Mouse (Mus musculus): ENCODE measurements around the gene Mrpl27. TPM values are rescaled to one million over a fixed set of nuclear protein-coding genes. Genes with fewer than 3 reads are reported as not detected.
A peak's percentile ranks its signal among the peaks of the same experiment; 100 is the strongest.
"Not testable (repeated sequence)": the region's sequence is repeated elsewhere in the genome, so short reads cannot be mapped to it uniquely, and the experiment has no call there.

Mrpl27 gene
- total and polyA plus RNA-seq, 2 experiments = 74.6 to 112 TPM

DNA sequence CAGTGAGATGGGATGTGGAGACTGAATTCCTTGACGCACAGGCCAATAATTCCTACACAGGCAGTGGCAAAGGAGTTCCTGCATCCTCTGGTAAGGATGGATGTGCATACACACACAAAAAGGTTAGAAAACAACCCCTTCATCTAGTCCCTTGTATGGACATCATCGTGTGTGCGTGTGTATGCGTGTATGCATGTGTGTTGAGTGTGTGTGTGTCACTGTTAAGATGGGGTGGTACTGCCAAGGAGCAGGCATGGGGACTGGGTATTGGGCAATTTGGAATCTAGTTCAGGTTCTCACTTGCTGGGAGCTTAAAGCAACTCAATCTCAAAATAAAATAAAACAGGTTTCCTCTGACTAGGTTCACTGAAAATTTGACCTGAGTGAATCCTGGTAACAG is 7.1 kb upstream of the Mrpl27 start:
- Histone ChIP-seq H3K27me3 (ENCODE audit: control insufficient read depth, insufficient read depth, low read length) (no peaks in the 10 kb centered on the region), H3K36me3 (ENCODE audit: control insufficient read depth, insufficient read depth, low read length) (peaks cover 26% of the 10 kb centered on the region), H3K9ac (ENCODE audit: low read depth, low read length) (no peak overlapping the region), H3K4me3 (ENCODE audit: insufficient read depth, low read depth, low read length) (no peak overlapping the region), H3K4me1 (ENCODE audit: control insufficient read depth, insufficient read depth, low read length) (no peaks in the 10 kb centered on the region), H3K27ac (replicated peaks; ENCODE audit: insufficient read depth, low read depth, low read length) (no peak overlapping the region), H3K79me2 (ENCODE audit: control insufficient read depth, insufficient read depth, low read length) (no peaks in the 10 kb centered on the region)
- 99% methylated on average over 4 of the region's 4 CpGs for WGBS
- no peak for DNase-seq (ENCODE audit: extremely low read depth, low read depth, low spot score)
- TF ChIP-seq POLR2A (IDR thresholded peaks at IDR 0.05; ENCODE audit: extremely low read depth, insufficient read depth, low read length) (no peak), CTCF (IDR thresholded peaks at IDR 0.05; ENCODE audit: low read depth, low read length) (no peak)

GRCm38 (mm10) chr11:94651241-94651640 is 2.3 kb upstream of the Mrpl27 start:
- not testable (repeated sequence) for H3K36me3 ChIP-seq (ENCODE audit: control insufficient read depth, insufficient read depth, low read length); H3K9ac ChIP-seq (ENCODE audit: low read depth, low read length); H3K4me3 ChIP-seq (ENCODE audit: insufficient read depth, low read depth, low read length); H3K4me1 ChIP-seq (ENCODE audit: control insufficient read depth, insufficient read depth, low read length); H3K27ac ChIP-seq (replicated peaks; ENCODE audit: insufficient read depth, low read depth, low read length); H3K79me2 ChIP-seq (ENCODE audit: control insufficient read depth, insufficient read depth, low read length); H3K27me3 ChIP-seq (ENCODE audit: control insufficient read depth, insufficient read depth, low read length); DNase-seq (ENCODE audit: extremely low read depth, low read depth, low spot score)
- WGBS = 95% methylated on average over 5 of the region's 7 CpGs

DNA sequence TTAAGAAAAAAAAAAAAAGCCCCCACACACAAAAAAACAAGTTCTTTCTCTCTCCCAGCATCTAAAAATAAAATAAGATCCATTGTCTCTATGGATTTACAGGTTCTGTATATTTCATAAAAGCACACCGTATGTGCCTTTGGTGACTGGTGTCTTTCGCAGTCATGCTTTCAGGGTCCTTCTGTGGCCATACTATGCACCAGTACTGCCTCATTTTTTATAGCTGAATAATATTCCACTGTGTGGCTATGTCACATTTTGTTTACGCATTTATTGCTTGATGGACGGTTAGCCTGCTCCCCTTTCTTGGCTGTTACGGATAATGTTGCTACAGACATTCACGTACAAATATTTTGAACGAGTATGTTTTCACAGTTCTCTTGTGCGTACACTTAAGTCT is 594 bp upstream of the Mrpl27 start:
- no peak overlapping the region for H3K9ac ChIP-seq (ENCODE audit: low read depth, low read length)
- no peaks in the 10 kb centered on the region; the same call in 1 of the 2 replicates for H3K79me2 ChIP-seq (ENCODE audit: control insufficient read depth, insufficient read depth, low read length)
- peaks cover 2% of the 10 kb centered on the region; the same call in 1 of the 2 replicates for H3K4me1 ChIP-seq (ENCODE audit: control insufficient read depth, insufficient read depth, low read length)
- DNase-seq (ENCODE audit: extremely low read depth, low read depth, low spot score) = no peak
- no peak overlapping the region for H3K4me3 ChIP-seq (ENCODE audit: insufficient read depth, low read depth, low read length)
- WGBS = 40% methylated on average over 8 of the region's 8 CpGs
- peaks cover 2% of the 10 kb centered on the region; the same call in 1 of the 2 replicates for H3K36me3 ChIP-seq (ENCODE audit: control insufficient read depth, insufficient read depth, low read length)
- H3K27me3 ChIP-seq (ENCODE audit: control insufficient read depth, insufficient read depth, low read length) = no peaks in the 10 kb centered on the region
- no peak for TF ChIP-seq POLR2A (IDR thresholded peaks at IDR 0.05; ENCODE audit: extremely low read depth, insufficient read depth, low read length)
- TF ChIP-seq CTCF (IDR thresholded peaks at IDR 0.05; ENCODE audit: low read depth, low read length) = no peak
- H3K27ac ChIP-seq (replicated peaks; ENCODE audit: insufficient read depth, low read depth, low read length) = no peak overlapping the region

DNA sequence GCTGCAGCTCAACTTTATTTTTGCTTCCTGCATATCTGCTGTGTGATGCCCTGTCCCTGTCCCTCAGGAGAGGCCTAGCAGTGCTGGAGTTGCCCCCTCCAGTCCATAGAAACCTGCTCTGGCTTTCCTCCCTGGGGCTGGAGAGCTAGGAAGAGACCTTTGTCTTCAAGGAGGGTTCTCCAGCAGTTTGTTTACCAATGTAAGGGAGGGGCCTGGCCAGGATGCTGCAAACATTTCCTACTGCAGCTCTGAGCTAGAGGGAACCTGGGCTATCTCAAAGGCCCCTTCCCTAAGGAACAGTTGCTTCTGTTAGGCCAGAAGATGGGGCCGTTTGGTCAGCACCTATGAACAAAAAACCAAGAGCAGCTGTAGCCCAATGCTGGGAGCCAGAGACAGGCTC is 7.8 kb downstream of the Mrpl27 start:
- WGBS = 46% methylated on average over 1 of the region's 1 CpGs
- Histone ChIP-seq H3K4me1 (ENCODE audit: control insufficient read depth, insufficient read depth, low read length) (peaks cover 15% of the 10 kb centered on the region), H3K79me2 (ENCODE audit: control insufficient read depth, insufficient read depth, low read length) (no peaks in the 10 kb centered on the region), H3K27ac (replicated peaks; ENCODE audit: insufficient read depth, low read depth, low read length) (0 out of 2 replicates have a peak overlapping the region, but pooled peaks have one; percentile 1), H3K9ac (ENCODE audit: low read depth, low read length) (no peak overlapping the region), H3K4me3 (ENCODE audit: insufficient read depth, low read depth, low read length) (no peak overlapping the region), H3K36me3 (ENCODE audit: control insufficient read depth, insufficient read depth, low read length) (peaks cover 4% of the 10 kb centered on the region; the same call in 1 of the 2 replicates), H3K27me3 (ENCODE audit: control insufficient read depth, insufficient read depth, low read length) (no peaks in the 10 kb centered on the region)
- DNase-seq (ENCODE audit: extremely low read depth, low read depth, low spot score) = peak; percentile 71
- TF ChIP-seq CTCF (IDR thresholded peaks at IDR 0.05; ENCODE audit: low read depth, low read length) (no peak), POLR2A (IDR thresholded peaks at IDR 0.05; ENCODE audit: extremely low read depth, insufficient read depth, low read length) (no peak)

GRCm38 (mm10) chr11:94665281-94665680 is 11.7 kb downstream of the Mrpl27 start:
- Histone ChIP-seq H3K4me1 (ENCODE audit: control insufficient read depth, insufficient read depth, low read length) (peaks cover 15% of the 10 kb centered on the region), H3K27ac (replicated peaks; ENCODE audit: insufficient read depth, low read depth, low read length) (peak overlapping the region; percentile 41), H3K27me3 (ENCODE audit: control insufficient read depth, insufficient read depth, low read length) (no peaks in the 10 kb centered on the region), H3K79me2 (ENCODE audit: control insufficient read depth, insufficient read depth, low read length) (no peaks in the 10 kb centered on the region), H3K4me3 (ENCODE audit: insufficient read depth, low read depth, low read length) (no peak overlapping the region), H3K9ac (ENCODE audit: low read depth, low read length) (no peak overlapping the region), H3K36me3 (ENCODE audit: control insufficient read depth, insufficient read depth, low read length) (no peaks in the 10 kb centered on the region; the same call in 1 of the 2 replicates)
- WGBS = 28% methylated on average over 6 of the region's 6 CpGs
- DNase-seq (ENCODE audit: extremely low read depth, low read depth, low spot score) = peak; percentile 96
- TF ChIP-seq CTCF (IDR thresholded peaks at IDR 0.05; ENCODE audit: low read depth, low read length) (no peak), POLR2A (IDR thresholded peaks at IDR 0.05; ENCODE audit: extremely low read depth, insufficient read depth, low read length) (no peak)

- H3K9ac ChIP-seq (ENCODE audit: low read depth, low read length) = no peak overlapping the region
- peaks cover 7% of the 10 kb centered on the region for H3K4me1 ChIP-seq (ENCODE audit: control insufficient read depth, insufficient read depth, low read length)
- H3K27me3 ChIP-seq (ENCODE audit: control insufficient read depth, insufficient read depth, low read length) = no peaks in the 10 kb centered on the region
- no peaks in the 10 kb centered on the region for H3K36me3 ChIP-seq (ENCODE audit: control insufficient read depth, insufficient read depth, low read length)
- 90% methylated on average over 5 of the region's 5 CpGs for WGBS
- H3K27ac ChIP-seq (replicated peaks; ENCODE audit: insufficient read depth, low read depth, low read length) = no peak overlapping the region
- H3K4me3 ChIP-seq (ENCODE audit: insufficient read depth, low read depth, low read length) = no peak overlapping the region
- no peak for TF ChIP-seq POLR2A (IDR thresholded peaks at IDR 0.05; ENCODE audit: extremely low read depth, insufficient read depth, low read length)
- no peak for TF ChIP-seq CTCF (IDR thresholded peaks at IDR 0.05; ENCODE audit: low read depth, low read length)
- peaks cover 13% of the 10 kb centered on the region; the same call in 1 of the 2 replicates for H3K79me2 ChIP-seq (ENCODE audit: control insufficient read depth, insufficient read depth, low read length)
- no peak for DNase-seq (ENCODE audit: extremely low read depth, low read depth, low spot score)
These were observed 21.4 kb downstream of the Mrpl27 start for GRCm38 (mm10) chr11:94674984-94675383.
